Mouse (Mus musculus): ENCODE results near the gene Snta1. TPM values are rescaled to one million over a fixed set of nuclear protein-coding genes. Genes with fewer than 3 reads are reported as not detected.

Snta1 gene
- polyA plus RNA-seq, 1 experiment: 1.2 TPM

DNA sequence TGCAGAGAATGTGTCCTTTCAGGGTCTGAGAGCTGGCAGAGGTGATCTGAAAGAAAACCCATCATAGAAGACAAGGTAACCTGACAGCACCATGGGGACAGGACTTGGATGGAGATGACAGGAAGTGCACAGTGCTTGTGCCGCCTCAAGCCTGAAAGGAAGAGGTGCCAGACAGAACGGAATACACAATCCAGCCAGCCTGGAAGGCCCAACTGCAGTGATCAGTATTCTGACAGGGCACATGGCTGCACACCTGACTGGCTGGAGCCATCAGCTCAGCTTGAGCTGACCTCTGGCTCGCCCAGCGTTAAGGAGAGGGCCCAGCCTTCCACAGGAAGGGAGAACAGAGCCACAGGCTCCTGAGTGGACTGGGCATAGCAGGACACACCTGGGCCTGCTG, 72.3 kb downstream of the Snta1 start:
- Histone ChIP-seq H3K36me3 (replicated peaks; ENCODE audit: low read length) (peaks cover 22% of the 10 kb centered on the region), H3K9me3 (no peaks in the 10 kb centered on the region), H3K4me1 (no peaks in the 10 kb centered on the region), H3K4me3 (replicated peaks) (no peak overlapping the region), H3K27me3 (replicated peaks) (no peaks in the 10 kb centered on the region)
- TF ChIP-seq FLI1 (IDR thresholded peaks at IDR 0.05; ENCODE audit: low read length) (no peak), GATA1 (IDR thresholded peaks at IDR 0.05; ENCODE audit: borderline replicate concordance, low read length) (no peak)

DNA sequence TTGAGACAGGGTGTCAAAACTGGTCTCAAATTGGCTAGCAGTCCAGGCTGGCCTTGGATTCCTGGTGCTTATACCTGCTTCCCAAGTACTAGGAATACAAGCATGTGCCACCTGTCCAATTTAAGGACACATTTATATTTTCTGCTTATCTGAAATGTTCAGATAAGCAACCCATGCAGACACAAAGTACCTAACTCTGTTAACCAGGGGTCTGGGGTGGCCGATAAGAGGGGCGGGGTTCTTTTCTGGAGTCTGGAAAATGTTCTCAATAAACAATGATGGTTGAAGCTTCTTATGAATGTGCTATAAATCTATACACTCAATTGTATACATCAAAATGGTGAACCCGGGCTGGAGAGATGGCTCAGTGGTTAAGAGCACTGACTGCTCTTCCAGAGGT, 81.0 kb downstream of the Snta1 start:
- Histone ChIP-seq H3K9me3 (peaks cover 10% of the 10 kb centered on the region; the same call in 1 of the 2 replicates), H3K4me3 (replicated peaks) (no peak overlapping the region), H3K27me3 (replicated peaks) (peaks cover 6% of the 10 kb centered on the region), H3K36me3 (replicated peaks; ENCODE audit: low read length) (no peaks in the 10 kb centered on the region), H3K4me1 (no peaks in the 10 kb centered on the region)
- TF ChIP-seq GATA1 (IDR thresholded peaks at IDR 0.05; ENCODE audit: borderline replicate concordance, low read length) (no peak), FLI1 (IDR thresholded peaks at IDR 0.05; ENCODE audit: low read length) (no peak)

Other genes starting within 250 kb of the Snta1 start
- not detected in 2 replicates for gene Bpifa5, start 245.5 kb downstream of the Snta1 start, polyA plus RNA-seq (2012; ENCODE audit: insufficient read depth, low replicate concordance)
- gene Bpifb1, start 217.3 kb downstream of the Snta1 start, polyA plus RNA-seq (2012; ENCODE audit: insufficient read depth, low replicate concordance): not detected in 2 replicates
- gene Bpifb5, start 184.4 kb downstream of the Snta1 start, polyA plus RNA-seq (2012; ENCODE audit: insufficient read depth, low replicate concordance): not detected in 2 replicates
- not detected in 2 replicates for gene Bpifb9a, start 150.2 kb downstream of the Snta1 start, polyA plus RNA-seq (2012; ENCODE audit: insufficient read depth, low replicate concordance)
- not detected in 2 replicates for gene Bpifb9b, start 100.9 kb downstream of the Snta1 start, polyA plus RNA-seq (2012; ENCODE audit: insufficient read depth, low replicate concordance)
- gene Cdk5rap1, start 35.1 kb downstream of the Snta1 start, polyA plus RNA-seq (2012; ENCODE audit: insufficient read depth, low replicate concordance): 0.45 TPM in 1 of 2 replicates, not detected in the other
- 1.2 and 3.0 TPM in 2 replicates for gene Cbfa2t2, start 28.4 kb upstream of the Snta1 start, polyA plus RNA-seq (2012; ENCODE audit: insufficient read depth, low replicate concordance)
- 10.8 TPM in 1 of 2 replicates, not detected in the other for gene 1700003F12Rik, start 139.0 kb upstream of the Snta1 start, polyA plus RNA-seq (2012; ENCODE audit: insufficient read depth, low replicate concordance)
- 0.16 TPM in 1 of 2 replicates, not detected in the other for gene Actl10, start 143.7 kb upstream of the Snta1 start, polyA plus RNA-seq (2012; ENCODE audit: insufficient read depth, low replicate concordance)
- 0.31 TPM in 1 of 2 replicates, not detected in the other for gene Necab3, start 150.8 kb upstream of the Snta1 start, polyA plus RNA-seq (2012; ENCODE audit: insufficient read depth, low replicate concordance)
- gene E2f1, start 161.8 kb upstream of the Snta1 start, polyA plus RNA-seq (2012; ENCODE audit: insufficient read depth, low replicate concordance): 24.2 and 31.3 TPM in 2 replicates
- gene Pxmp4, start 195.6 kb upstream of the Snta1 start, polyA plus RNA-seq (2012; ENCODE audit: insufficient read depth, low replicate concordance): 8.5 and 10.5 TPM in 2 replicates
- 4.0 and 4.4 TPM in 2 replicates for gene Zfp341, start 205.2 kb upstream of the Snta1 start, polyA plus RNA-seq (2012; ENCODE audit: insufficient read depth, low replicate concordance)
- gene 4930519P11Rik, start 205.3 kb upstream of the Snta1 start, polyA plus RNA-seq (2012; ENCODE audit: insufficient read depth, low replicate concordance): 1.6 and 14.8 TPM in 2 replicates
- gene Chmp4b, start 243.6 kb upstream of the Snta1 start, polyA plus RNA-seq (2012; ENCODE audit: insufficient read depth, low replicate concordance): 131 and 221 TPM in 2 replicates